Mouse (Mus musculus): Measurements from ENCODE around the gene Noc2l. TPM values are rescaled to one million over a fixed set of nuclear protein-coding genes. Genes with fewer than 3 reads are reported as not detected.

Gene Noc2l
- polyA plus RNA-seq (2014; fragmentation: Nextera tagmentation; extraction: Ambion mirVana) = 47.9 and 49.5 TPM in 2 replicates

DNA sequence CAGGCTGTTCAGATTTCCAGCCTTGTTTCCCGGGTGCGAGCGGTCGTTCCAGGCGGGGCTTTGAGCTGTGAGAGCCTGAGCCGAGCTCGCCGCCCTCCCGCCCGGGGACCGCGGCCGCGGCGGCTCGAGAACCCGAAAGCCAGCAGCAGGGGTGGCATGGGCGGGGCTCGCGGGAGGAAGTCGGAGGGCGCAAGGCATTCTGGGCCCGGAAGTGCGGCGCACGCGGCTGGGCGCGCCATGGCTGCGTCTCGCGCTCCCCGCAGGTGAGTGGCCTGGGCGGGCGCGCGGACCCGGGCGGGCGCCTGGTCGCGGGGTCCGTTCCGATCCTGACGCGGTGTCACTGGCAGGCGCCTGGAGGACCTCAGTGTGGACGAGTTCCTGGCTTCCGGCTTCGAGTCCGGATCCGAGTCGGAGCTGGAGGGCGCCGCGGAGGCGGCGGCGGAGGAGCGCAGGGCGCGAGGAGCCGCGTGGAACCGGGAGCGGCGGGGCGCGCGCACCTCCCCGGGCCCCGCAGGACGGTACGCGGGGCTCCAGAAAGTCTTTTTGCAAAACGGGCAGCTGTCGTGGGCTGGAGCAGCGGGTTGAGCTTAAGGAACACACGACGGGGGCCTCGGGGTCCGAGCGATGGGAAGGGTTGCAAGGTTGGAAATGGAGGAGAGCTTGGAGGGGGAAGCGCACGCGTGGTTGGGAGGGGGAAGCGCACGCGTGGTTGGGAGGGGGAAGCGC lies at the start of gene Noc2l:
Noc2l (plus strand) TSS at position 203 of the 726 bp plus-strand sequence.
- Histone ChIP-seq H3K27ac (peak within 1 kb of the TSS; percentile 83), H3K9me3 (ENCODE audit: control insufficient read depth, low read length) (no peaks in the 10 kb centered on the region), H3K9ac (peak within 1 kb of the TSS; percentile 86), H3K36me3 (replicated peaks; ENCODE audit: control insufficient read depth, insufficient read depth) (peaks cover 59% of the 10 kb centered on the region), H3K4me3 (replicated peaks; ENCODE audit: low read length) (peak within 1 kb of the TSS; percentile 88), H3K27me3 (ENCODE audit: control insufficient read depth, insufficient read depth, low read length) (no peaks in the 10 kb centered on the region), H3K4me2 (replicated peaks) (peak within 1 kb of the TSS; percentile 93), H3K4me1 (replicated peaks; ENCODE audit: control insufficient read depth, insufficient read depth, low read length) (peaks cover 18% of the 10 kb centered on the region)
- ATAC-seq (ENCODE audit: low FRiP score) (peak; percentile 89), DNase-seq (ENCODE audit: low spot score) (peak; percentile 95)
- under 1% methylated on average over 89 of the region's 90 CpGs for WGBS

DNA sequence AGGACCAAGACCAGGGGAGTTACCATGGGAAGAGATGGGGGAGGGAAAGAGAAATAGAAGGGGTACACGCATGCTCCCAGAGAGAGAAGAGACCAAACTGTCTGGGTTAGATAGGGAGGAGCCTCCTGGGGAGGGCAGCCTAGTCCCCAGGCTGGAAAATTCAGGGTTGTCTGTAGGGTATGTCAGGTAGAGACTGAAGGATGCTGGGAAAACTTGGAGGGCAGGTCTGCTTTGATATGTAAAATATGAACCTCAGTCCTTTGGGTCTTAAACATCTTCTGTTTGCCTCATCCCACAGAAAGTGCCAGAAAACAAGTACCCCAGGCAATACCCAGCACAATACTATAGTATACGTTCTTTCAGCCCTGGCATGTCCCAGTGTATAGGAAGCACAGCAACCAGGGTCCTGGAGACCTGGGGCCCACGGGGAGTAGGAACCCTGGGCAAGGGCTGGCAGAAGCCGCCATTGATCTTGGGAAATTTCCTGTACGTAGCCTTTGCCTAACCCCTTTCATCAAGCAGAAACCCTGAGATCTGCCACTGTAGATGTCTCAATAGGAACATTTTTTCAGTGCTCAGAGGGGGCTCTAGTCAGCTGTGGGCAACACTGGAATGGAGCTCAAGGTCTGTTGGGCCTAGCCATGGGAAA lies 47.5 kb upstream of the Noc2l start:
- ATAC-seq (ENCODE audit: low FRiP score) = 0 out of 2 replicates have a peak, but pooled peaks have one; percentile 12
- H3K9ac ChIP-seq = peak overlapping the region; percentile 12
- H3K4me1 ChIP-seq (replicated peaks; ENCODE audit: control insufficient read depth, insufficient read depth, low read length) = peaks cover 67% of the 10 kb centered on the region
- H3K27me3 ChIP-seq (ENCODE audit: control insufficient read depth, insufficient read depth, low read length) = no peaks in the 10 kb centered on the region
- H3K36me3 ChIP-seq (replicated peaks; ENCODE audit: control insufficient read depth, insufficient read depth) = peaks cover 21% of the 10 kb centered on the region
- H3K4me3 ChIP-seq (replicated peaks; ENCODE audit: low read length) = no peak overlapping the region
- no peaks in the 10 kb centered on the region for H3K9me3 ChIP-seq (ENCODE audit: control insufficient read depth, low read length)
- 24% methylated on average over 5 of the region's 5 CpGs for WGBS
- DNase-seq (ENCODE audit: low spot score) = no peak
- peak overlapping the region; percentile 23; the same call in 1 of the 2 replicates for H3K4me2 ChIP-seq (replicated peaks)
- peak overlapping the region; percentile 60 for H3K27ac ChIP-seq

DNA sequence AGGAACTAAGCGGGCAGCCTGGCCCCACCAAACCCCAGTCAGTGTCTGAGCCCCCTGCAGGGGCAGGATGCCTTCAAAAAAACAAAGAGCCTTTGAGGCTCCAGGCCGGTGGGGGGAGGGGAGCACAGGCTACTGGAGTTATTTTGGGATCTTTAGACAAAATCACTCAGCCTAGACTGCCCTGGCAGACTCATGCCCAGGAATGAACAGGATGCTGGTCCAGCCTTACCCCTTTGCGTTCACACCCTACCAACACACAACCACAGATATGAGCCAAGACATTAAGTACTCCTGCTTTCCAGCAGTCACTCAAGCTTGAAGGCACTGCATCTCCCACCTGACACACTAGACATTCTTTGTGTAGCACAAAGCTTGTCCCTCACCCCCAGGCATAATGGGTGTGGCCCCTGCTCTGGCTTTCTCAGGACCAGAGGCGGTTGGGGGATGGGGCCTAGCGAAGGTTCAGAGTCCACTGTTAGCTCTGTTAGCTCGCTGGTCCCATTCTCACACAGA lies 46.9 kb upstream of the Noc2l start:
- peak overlapping the region; percentile 60 for H3K27ac ChIP-seq
- no peak overlapping the region for H3K4me3 ChIP-seq (replicated peaks; ENCODE audit: low read length)
- peaks cover 21% of the 10 kb centered on the region for H3K36me3 ChIP-seq (replicated peaks; ENCODE audit: control insufficient read depth, insufficient read depth)
- H3K4me1 ChIP-seq (replicated peaks; ENCODE audit: control insufficient read depth, insufficient read depth, low read length) = peaks cover 66% of the 10 kb centered on the region
- peak; percentile 18 for ATAC-seq (ENCODE audit: low FRiP score)
- H3K9ac ChIP-seq = peak overlapping the region; percentile 12; the same call in 1 of the 2 replicates
- peak overlapping the region; percentile 23; the same call in 1 of the 2 replicates for H3K4me2 ChIP-seq (replicated peaks)
- no peaks in the 10 kb centered on the region for H3K9me3 ChIP-seq (ENCODE audit: control insufficient read depth, low read length)
- H3K27me3 ChIP-seq (ENCODE audit: control insufficient read depth, insufficient read depth, low read length) = no peaks in the 10 kb centered on the region
- peak; percentile 65 for DNase-seq (ENCODE audit: low spot score)
- WGBS = 3% methylated on average over 6 of the region's 6 CpGs

DNA sequence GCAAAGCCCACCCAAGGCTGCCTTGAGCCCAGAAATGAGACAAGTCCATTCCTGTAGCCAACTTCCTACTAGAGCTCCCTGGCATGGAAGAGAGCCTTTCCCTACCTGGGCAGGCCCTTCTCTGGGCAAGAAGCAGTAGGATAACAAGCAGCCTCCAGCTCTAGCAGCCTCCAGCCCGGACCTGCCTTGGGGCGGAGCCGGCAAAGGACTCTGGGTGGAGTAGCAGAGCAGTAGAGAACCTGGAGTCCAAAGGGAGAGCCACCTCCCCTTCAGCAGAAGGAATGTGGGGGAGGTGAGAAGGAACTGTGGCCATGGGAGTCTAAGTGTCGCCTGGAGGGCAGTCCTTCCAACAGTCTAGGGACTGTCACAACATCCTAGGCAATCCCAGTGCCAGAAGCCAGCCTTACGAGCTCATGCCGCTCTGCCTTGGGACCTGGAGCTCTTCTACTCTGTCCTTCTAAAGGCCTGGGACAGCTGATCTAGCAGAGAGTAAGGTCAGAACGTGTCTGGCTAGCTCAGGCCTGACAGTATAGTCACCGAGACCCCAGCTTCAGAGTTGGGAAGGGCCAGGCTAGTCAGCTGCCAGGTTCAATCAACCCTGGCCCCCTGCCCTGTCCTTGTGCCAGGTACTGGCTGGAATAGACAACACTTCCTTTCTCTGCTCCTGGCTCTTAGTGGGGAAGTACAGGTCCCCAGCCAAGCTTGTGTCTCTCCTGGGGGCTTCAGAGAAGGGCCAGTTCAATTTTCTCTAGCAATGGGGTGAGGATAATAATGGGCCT lies 43.2 kb upstream of the Noc2l start:
- peaks cover 29% of the 10 kb centered on the region for H3K36me3 ChIP-seq (replicated peaks; ENCODE audit: control insufficient read depth, insufficient read depth)
- DNase-seq (ENCODE audit: low spot score) = no peak

DNA sequence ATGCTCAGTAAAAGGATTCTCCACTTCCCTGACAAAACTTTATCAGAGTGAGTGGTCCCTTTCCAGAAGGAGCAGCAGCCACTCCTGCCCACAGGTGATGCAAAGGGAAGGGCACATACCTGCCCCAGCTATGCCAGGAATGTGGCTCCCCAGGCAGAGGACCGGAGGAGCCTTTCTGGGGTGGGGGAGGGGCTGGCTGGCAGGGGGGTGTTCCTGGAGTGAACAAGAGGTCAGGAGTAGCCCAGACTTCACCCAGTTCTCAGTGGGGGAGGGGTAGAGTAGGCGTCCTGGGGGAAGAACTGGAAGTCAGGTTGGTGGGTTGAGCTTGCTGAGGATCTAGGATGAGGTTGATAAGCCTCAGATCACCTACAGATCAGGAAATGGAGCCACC lies 42.6 kb upstream of the Noc2l start:
- peaks cover 29% of the 10 kb centered on the region for H3K36me3 ChIP-seq (replicated peaks; ENCODE audit: control insufficient read depth, insufficient read depth)
- H3K27me3 ChIP-seq (ENCODE audit: control insufficient read depth, insufficient read depth, low read length) = no peaks in the 10 kb centered on the region
- ATAC-seq (ENCODE audit: low FRiP score) (no peak), DNase-seq (ENCODE audit: low spot score) (no peak)
- H3K4me3 ChIP-seq (replicated peaks; ENCODE audit: low read length) = no peak overlapping the region
- no peak overlapping the region for H3K9ac ChIP-seq
- no peak overlapping the region for H3K4me2 ChIP-seq (replicated peaks)
- no peak overlapping the region for H3K27ac ChIP-seq
- 28% methylated on average over 2 of the region's 2 CpGs for WGBS
- no peaks in the 10 kb centered on the region for H3K9me3 ChIP-seq (ENCODE audit: control insufficient read depth, low read length)
- peaks cover 56% of the 10 kb centered on the region for H3K4me1 ChIP-seq (replicated peaks; ENCODE audit: control insufficient read depth, insufficient read depth, low read length)

More for the DNA sequence above, 43.2 kb upstream of the Noc2l start:
- Histone ChIP-seq H3K4me2 (replicated peaks) (no peak overlapping the region), H3K27me3 (ENCODE audit: control insufficient read depth, insufficient read depth, low read length) (no peaks in the 10 kb centered on the region), H3K4me3 (replicated peaks; ENCODE audit: low read length) (no peak overlapping the region), H3K27ac (peak overlapping the region; percentile 12; the same call in 1 of the 2 replicates), H3K9ac (no peak overlapping the region), H3K4me1 (replicated peaks; ENCODE audit: control insufficient read depth, insufficient read depth, low read length) (peaks cover 61% of the 10 kb centered on the region), H3K9me3 (ENCODE audit: control insufficient read depth, low read length) (no peaks in the 10 kb centered on the region)
- ATAC-seq (ENCODE audit: low FRiP score) = no peak
- 59% methylated on average over 8 of the region's 8 CpGs for WGBS

DNA sequence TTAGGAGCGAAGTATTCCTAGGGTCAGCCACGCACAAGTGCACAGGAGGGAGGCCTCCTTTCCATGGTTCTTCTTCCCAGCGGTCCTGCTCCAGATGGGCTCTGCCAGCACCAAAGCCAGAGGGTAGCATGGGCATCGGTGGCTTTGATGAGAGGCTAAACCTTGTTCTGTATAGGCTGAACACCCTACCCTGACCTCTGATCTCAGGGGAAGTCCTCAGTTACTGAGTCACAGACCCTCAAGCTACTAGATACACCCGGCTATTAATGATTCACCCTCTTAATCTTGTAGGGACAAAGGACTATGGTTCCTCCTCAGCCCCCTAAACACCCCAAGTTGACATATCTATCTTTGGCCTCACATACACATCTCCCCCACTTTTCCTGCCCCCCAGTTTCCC lies 41.9 kb upstream of the Noc2l start:
- no peaks in the 10 kb centered on the region for H3K9me3 ChIP-seq (ENCODE audit: control insufficient read depth, low read length)
- H3K36me3 ChIP-seq (replicated peaks; ENCODE audit: control insufficient read depth, insufficient read depth) = peaks cover 29% of the 10 kb centered on the region
- ATAC-seq (ENCODE audit: low FRiP score) (no peak), DNase-seq (ENCODE audit: low spot score) (no peak)
- peaks cover 49% of the 10 kb centered on the region for H3K4me1 ChIP-seq (replicated peaks; ENCODE audit: control insufficient read depth, insufficient read depth, low read length)
- H3K4me3 ChIP-seq (replicated peaks; ENCODE audit: low read length) = no peak overlapping the region
- 57% methylated on average over 5 of the region's 5 CpGs for WGBS
- H3K27me3 ChIP-seq (ENCODE audit: control insufficient read depth, insufficient read depth, low read length) = no peaks in the 10 kb centered on the region
- H3K9ac ChIP-seq = 0 out of 2 replicates have a peak overlapping the region, but pooled peaks have one; percentile 42
- H3K4me2 ChIP-seq (replicated peaks) = peak overlapping the region; percentile 97; the same call in 1 of the 2 replicates
- H3K27ac ChIP-seq = no peak overlapping the region

DNA sequence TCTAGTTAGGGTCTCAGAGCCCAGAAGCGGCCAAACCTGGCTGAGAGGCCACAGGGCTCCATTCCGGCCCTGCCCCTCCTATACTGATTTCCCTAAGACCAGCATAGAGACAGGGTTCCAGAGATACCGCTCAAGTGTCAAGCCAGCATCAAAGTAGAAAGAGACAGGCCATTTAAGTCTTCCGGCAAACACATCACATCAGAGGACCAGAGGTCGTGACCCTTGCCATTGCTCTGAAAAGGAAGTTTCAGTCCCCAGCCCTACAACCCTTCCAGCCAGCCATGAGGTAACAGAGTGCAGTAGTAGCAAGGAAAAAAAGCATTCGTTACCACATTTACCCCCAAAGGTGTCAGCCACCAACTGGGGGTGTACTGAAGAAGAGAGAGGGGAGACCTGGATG lies 41.5 kb upstream of the Noc2l start:
- Histone ChIP-seq H3K36me3 (replicated peaks; ENCODE audit: control insufficient read depth, insufficient read depth) (peaks cover 29% of the 10 kb centered on the region), H3K9ac (peak overlapping the region; percentile 42; the same call in 1 of the 2 replicates), H3K4me3 (replicated peaks; ENCODE audit: low read length) (peak overlapping the region; percentile 9), H3K9me3 (ENCODE audit: control insufficient read depth, low read length) (no peaks in the 10 kb centered on the region), H3K4me1 (replicated peaks; ENCODE audit: control insufficient read depth, insufficient read depth, low read length) (peaks cover 45% of the 10 kb centered on the region), H3K27me3 (ENCODE audit: control insufficient read depth, insufficient read depth, low read length) (no peaks in the 10 kb centered on the region), H3K27ac (no peak overlapping the region), H3K4me2 (replicated peaks) (peak overlapping the region; percentile 97)
- no peak for DNase-seq (ENCODE audit: low spot score)
- no peak for ATAC-seq (ENCODE audit: low FRiP score)
- WGBS = 29% methylated on average over 6 of the region's 6 CpGs

DNA sequence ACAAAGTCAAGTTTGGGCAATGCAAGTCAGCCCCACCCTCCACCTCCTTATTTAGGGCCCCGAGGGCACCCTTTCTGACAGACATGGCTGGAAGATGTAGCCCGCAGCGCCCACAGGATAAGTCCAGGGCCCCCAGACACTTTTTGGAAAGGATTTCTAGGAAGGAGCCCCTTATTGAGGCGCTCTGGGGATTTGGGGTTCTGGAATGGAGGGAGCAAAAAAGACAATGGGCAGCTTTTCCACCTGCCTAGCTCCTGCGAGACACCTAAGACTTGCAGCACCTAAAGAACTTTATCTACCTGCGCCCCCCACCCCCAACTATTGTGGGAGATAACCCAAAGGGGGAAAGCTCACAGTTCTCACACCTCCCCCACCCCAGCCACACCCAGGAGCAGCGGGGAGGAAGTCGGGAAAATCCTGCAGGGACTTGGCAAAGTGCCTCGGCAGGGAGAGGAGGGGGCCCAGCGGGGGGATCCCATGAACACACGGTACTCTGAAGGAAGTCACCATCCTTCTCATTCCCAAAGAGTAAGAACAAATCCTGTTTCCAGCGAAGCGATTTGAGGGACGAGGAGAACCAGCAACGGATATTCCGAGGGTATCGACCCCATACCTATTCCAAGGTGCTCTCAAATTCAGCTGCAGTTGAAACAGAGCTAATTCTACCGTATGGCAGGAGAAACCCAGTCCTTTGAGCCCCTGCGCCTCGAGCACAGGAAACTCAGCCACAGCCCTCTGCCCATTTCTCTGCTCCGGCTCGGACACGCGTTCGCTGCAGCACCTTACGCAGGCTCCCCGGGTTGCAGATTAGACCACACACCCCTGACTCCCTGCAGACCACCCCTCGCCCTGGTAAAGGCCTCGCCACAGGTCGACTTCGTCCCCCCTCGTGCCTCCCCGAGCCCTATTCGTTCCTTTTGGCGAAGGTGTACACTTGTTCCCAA lies 39.6 kb upstream of the Noc2l start:
- no peaks in the 10 kb centered on the region for H3K27me3 ChIP-seq (ENCODE audit: control insufficient read depth, insufficient read depth, low read length)
- peak overlapping the region; percentile 97 for H3K4me2 ChIP-seq (replicated peaks)
- peaks cover 35% of the 10 kb centered on the region for H3K4me1 ChIP-seq (replicated peaks; ENCODE audit: control insufficient read depth, insufficient read depth, low read length)
- H3K27ac ChIP-seq = peak overlapping the region; percentile 85
- H3K4me3 ChIP-seq (replicated peaks; ENCODE audit: low read length) = peak overlapping the region; percentile 91
- ATAC-seq (ENCODE audit: low FRiP score) (no peak), DNase-seq (ENCODE audit: low spot score) (peak; percentile 68)
- peak overlapping the region; percentile 89 for H3K9ac ChIP-seq
- 3% methylated on average over 35 of the region's 35 CpGs for WGBS
- H3K9me3 ChIP-seq (ENCODE audit: control insufficient read depth, low read length) = no peaks in the 10 kb centered on the region
- H3K36me3 ChIP-seq (replicated peaks; ENCODE audit: control insufficient read depth, insufficient read depth) = peaks cover 19% of the 10 kb centered on the region; the same call in 1 of the 2 replicates
